Mouse (Mus musculus) liver (tissue): ENCODE data around the gene Tbc1d23.
A peak's percentile ranks its signal among the peaks of the same experiment; 100 is the strongest.
"Not testable (repeated sequence)": the region's sequence is repeated elsewhere in the genome, so short reads cannot be mapped to it uniquely, and the experiment has no call there.

Experiments
- DNase-seq: peaks from one replicate; pipeline ENCODE4 v3.0.0-alpha.2; 2020; ENCODE audit warnings: mixed read lengths

The Tbc1d23 gene

DNA sequence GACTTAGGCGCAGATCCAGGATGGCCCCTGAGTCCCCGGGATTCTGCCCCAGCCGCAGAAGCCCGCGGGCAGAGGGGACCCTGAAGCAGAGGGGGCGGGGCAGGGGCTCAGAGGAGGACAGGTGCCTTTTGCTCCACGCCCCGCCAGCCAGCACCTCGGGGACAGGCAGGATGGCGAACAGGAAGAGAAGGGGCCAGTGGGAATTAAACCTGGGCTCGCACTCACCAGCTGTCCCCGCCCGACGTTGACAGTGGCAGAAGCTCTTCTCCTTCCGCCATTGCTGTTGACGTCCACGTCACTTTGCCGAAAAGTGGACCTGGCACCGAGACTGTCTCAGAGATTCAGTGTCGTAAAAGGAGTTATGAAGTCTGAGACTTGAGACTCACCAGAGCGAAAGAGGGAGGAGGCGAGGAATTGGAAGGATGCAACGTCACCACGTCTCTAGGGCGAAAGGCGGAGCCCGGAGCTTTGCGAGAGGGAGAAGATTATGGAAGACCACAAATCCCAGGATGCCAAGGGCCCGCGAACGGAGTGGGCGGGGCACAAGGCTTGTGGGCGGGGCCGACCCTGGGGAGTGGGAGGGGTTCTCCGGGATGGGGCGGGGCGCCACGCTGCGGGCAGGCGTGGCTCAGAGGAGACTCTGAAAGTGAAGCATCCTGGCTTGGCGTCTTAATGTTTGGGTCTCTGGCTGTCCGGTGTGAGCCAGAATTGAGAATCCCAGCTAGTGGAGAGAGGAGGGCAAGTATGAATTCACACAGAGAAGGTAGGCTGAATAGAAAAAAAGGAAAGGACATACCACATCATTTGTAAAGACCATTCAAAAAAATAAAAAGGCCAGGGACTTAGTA lies at the start of gene Tbc1d23:
TSS of gene Tbc1d23 (minus strand) at position 416 of the 848 bp plus-strand sequence.
- peak; percentile 94 for DNase-seq

DNA sequence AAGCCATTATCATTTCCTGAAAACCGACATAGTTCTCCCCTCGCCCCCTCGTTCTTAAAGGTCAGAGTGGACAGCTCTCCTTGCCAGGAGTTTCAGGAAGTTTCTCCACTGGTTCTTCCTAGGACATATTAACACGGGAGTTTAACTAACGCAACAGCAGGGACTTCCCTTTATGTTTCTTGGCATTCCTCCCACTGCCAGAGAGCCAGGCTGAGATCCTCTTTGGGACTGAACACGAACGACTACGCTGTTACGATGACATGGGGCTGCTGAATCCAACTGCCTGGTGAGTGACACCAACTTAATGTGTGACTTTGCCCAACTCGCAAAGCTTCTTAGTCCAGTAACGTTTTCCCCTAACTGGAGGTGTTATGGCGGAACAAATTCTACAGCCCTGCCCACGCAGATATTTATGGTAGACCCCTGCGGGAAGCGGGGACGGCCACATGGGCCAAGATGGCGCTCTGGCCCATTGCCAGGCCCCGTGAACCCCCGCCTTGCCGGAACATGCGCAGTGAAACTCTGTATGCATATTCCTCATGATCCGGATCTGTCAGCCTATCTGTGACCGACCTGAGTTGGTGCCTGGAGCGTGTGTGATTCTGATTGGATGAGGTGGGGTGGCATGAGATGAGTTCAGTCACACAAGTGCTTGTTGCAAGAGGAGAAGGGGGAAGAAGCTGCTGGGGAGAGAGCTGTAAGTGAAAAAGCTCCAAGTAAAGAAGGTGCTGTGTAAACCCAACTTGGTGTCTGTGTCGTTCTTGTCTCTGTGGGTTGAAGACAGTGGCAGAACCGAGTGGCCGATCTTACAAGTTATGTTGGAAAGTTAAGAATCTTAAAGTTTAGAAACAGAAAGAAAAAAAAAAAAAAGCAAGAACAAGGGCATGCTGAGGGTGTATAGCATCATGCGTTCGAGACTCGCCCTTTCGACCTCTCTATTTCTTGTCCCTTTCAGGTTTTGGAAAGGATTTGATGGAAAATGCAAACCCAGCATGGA lies 49.2 kb upstream of the Tbc1d23 start:
- no peak for DNase-seq

DNA sequence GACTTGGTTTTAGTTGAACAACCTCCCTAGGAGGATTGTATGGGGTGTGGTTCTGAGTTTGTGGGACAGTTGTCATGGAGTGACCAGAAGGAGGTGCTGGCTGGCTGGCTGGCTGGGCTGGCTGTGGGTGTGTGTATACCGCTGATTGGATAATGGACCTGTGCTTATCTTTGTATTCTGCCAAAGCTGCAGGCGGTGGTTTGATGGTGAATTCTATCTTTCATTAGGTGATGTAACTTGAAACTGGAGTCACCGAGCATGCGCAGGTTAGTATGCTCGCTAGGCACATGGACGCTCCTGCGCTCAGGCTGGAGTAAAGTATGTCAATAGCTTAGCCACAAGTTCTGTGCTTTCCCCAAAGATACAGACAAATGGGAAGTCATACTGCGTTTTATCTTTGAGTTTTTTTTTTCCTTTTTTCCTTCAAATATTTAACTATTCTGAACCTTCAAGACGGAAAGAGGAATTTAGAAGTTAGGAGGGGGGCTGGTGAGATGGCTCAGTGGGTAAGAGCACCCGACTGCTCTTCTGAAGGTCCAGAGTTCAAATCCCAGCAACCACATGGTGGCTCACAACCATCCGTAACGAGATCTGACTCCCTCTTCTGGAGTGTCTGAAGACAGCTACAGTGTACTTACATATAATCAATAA lies 47.8 kb upstream of the Tbc1d23 start:
- no peak for DNase-seq

DNA sequence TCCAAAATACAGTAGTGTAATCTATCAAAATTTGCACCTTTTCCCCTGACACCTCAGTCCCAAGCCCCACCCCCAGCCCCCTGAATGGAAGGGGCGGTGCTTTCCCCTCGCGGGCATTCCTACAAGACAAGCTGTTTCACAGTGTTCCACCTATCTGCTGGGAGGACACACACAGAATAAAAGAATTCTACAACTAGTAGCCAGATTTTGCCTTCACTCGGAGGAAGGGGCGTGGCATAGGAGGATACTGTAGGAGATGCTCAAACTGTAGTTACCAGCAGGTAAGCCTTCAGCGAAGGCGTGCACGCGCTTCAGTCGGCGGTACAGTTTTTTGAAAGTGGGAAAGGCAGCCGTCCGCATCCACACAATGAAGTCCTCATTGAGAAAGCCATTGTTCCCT lies 38.4 kb upstream of the Tbc1d23 start:
- DNase-seq: no peak

DNA sequence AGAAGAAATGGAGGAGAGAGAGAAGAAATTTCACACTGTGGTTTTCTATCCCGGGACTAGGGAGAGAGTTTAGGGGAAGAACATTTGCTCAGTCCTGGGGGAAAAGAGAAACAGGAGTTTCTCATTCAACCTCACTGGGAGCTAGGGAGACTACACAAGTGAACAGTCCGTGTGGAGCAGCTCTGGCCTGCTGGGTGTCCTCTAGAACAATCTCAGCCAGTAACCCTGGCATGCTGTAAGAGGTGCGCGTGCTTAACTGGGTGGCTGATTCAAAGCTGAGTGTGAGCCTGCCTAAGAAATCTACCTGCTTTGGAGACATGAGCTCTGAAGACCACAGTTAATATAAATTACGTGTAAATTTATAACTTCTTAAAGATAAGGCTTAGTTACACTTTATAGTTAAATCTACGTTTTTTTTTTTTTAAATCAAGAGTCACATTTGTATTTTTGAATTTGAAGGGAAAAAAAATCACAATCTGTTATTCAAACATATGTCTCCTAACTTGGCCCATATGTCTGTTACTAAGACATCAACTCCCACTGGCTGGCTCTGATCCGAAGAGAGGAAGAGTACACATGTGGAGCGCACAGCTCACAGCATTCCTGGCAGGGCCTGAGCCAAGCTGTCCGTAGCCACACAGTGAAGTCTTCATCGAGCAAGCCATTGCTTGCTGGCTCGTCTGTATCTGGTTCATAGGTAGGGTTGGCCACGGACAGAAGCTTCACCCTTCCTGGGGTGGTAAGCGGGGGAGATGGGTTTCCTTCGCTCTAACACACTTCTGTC lies 36.9 kb upstream of the Tbc1d23 start:
- no peak for DNase-seq

DNA sequence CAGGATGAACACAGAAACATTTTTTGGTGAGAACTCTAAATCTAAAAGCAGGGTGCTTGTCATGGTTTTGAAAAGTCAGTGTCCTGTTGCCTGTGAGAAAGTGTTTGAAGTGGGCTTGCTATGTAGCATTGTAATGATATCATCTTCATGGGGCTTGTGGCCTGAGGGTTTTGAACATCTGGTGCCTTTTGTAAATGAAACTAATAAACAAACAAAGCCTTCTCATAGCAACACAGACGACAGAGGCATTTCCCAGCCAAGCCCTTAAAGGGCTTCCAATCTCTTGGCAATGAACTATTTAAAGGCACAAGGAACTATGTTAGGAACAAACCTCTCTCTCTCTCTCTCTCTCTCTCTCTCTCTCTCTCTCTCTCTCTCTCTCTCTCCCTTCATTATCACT lies 35.8 kb upstream of the Tbc1d23 start:
- DNase-seq: no peak

DNA sequence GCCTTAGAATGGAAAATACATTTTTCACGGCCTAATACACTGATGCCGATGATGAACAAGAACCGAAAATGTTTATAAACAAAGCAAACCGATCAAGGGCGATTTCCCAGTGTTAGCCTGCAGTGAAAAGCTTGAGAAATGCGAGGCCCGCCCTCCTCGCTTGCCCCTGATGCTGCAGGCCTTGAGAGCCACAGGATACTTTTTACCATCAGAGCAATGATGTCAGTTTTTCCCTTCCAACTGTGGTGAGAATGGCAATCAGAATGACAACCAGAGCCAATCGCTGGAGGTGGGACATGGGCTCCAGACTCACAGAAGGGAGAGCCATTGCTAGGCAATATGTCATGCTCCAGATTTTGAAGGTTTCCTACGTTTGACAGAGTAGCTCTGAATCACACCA lies 28.8 kb upstream of the Tbc1d23 start:
- DNase-seq: no peak

DNA sequence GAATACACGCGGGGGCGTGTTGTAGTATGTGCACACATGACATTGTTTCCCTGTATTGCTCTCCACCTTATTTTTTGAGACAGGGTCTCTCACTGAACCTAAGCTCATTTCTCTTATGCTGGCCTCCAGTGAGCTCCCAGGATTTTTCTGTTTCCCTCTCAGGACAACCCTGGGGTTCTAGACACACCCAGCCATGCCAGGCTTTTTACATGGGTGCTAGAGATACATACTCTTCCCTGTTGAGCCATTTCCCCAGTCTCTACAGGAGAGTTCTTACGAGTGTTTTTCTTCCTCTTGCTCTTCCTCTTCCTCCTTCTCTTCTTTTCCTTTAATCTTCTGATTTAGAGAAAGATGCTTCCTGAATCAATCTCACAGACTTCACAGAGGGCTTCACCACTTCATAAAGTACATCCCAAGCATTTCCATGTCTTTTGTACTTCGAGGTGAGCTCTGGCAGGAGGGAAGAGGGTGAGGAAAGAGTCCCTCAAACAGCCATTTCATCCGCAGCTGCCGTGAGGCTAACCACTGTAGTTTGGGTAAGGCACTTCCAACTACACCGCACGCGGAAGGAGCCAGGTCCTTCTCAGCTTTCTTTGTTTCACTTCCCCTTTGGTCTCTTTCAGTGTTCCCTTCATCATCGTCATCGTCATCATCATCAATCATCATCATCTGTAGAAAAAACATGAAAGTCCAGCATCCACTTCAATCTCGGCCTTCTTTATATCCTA lies 28.2 kb upstream of the Tbc1d23 start:
- DNase-seq: no peak

DNA sequence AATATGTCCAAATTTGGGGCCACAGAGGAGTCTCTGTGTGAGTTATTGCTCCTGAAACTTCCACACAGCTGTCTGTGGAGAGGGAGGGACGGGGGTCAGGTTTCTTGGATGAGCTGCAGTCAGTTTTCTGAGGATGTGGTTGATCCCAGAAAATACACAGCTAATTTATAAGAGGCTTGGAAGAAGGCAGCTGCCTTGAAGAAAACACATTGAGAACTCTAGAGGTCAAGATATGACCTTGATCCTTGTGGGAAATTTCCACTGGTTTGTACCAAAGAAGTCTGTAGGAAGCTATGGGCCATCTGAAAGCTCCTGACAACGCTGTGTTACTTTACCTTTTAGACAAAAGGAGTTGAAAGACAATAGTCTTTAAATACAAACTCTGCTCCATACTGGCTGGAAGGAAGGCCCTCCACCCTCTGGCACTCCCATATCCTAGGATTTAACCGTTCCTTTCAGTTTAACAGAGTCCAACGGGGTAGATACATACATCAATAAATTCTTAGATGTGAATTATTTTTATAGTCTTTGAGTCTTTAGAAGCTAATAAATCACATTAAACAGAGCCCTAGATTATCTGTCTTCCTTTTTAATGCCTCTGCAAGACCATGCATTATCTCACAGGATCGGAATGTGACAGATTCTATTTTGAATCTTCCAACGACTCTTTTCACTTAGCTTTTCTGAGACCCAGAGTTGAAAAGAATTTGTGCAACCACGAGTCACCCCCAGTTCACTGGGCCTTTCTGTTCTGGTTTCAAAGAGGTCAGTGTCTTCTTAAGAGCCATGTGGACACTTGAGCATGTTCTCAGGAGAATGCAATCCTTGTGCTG lies 20.5 kb upstream of the Tbc1d23 start:
- DNase-seq: no peak

DNA sequence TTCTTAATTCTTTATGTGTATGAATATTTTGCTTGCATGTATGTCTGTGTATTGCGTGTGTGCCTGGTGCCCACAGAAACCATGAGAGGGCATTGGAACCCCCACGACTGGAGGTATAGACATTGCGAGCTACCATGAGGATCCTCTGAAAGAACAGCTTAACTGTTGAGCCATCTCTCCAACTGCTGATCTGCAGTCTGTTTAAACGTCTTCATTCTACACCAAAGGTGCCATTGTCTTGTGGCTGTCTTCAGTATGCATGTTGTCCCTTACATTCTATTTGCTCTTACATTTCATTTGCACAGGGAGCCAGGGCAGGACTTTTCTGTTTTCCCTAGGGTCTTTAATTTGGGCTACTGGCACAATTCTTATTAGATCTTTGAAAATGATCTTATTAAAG lies 19.7 kb upstream of the Tbc1d23 start:
- no peak for DNase-seq

DNA sequence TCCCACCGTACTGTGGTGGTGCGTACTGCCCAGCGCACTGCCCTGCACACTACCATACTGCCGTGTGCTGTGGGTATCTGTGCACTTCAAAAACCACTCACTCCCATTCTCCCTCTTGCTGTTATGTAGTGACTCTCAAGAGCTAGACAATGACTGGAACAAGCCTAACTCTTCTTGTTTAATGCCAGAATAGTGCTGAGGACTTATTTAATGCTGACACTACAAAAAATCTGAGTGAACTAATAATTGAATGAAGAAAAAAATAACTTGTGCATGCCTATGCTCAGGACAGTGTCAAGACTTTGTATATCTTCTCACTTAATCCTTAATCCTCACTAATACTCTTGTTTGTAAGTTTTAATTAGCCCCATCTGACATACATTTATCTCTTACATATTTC lies 16.2 kb upstream of the Tbc1d23 start:
- no peak for DNase-seq

DNA sequence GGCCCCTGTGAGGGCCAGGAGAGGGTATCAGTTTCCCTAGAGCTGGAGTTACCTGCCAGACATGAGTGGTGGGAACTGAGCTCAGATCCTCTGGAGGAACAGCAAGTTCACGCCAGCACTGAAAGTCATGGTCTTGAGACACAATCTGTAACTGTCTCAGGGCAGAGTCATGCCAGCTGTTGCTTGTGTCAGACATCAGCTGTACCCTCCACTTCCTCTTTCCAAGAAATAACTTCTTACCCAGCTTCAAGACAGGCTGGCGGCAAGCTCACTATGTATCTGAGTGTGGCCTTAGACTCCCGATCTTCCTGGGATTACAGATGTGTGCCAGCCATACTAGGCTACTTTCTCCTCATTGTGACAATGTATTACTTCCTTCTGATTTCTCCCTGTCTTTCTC lies 15.3 kb upstream of the Tbc1d23 start:
- DNase-seq: no peak

DNA sequence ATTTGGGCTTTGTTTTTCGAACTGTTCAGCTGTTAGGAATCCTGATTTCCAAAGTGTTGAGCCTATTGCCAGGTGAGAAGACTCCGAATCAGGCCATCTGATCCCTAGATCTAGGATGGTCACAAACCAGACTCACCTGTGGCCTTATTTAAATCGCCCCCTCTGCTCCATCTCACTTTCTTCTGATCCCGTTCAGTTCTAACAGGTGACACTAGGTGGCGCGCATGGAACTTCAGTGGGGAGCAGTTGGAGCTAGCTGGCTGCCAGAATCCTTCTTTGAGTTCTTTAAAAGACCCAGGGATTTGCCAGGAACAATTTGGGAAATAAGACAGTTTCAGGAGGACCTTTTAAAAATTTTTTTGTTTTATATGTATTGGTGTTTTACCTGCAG lies 12.5 kb upstream of the Tbc1d23 start:
- peak; percentile 71 for DNase-seq

DNA sequence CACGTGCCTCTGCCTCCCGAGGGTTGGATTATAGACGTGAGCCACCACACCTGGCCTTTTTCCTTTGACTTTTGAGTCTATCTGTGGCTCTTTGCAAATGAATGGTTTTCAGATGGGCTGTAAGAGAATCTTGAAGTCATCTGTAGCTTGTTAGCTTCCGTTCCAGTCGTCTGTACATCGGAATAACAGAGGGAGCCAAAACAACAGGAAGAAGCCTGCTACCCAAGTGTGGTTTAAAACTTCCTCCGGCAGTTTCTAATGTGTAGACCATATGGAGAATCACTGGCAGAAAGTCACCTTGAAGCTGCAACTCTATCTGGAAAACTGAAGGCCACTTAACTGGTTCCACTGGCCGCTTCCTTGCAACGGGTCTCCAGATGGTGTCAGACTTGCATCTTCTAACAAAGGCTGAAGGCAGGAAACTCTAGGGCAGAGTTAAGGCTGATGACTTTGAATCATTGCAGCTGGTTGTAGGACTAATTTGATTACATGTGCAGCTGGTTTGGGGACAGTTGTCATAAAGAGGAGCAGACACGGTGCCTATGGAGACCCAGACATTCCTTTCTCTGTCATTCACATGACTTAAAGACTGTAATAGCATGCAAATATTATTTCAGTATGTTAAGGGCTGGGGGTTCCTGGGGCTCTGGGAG lies 12.0 kb upstream of the Tbc1d23 start:
- DNase-seq: no peak

DNA sequence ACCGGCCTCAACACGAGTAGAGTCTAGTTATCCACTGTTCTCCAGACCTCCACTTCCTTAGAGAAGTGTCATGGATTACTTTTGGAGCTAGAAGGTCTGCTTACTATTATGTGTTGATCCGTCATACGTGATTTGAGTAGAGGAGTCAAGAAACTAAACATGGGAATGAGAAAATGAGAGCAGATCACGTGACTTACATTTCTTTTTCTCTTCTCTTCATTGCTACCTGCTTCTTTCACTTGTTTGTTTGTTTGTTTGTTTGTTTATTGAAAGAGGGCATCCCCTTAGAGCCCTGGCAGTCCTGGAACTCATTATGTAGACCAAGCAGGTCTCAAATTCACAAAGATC lies 11.5 kb upstream of the Tbc1d23 start:
- DNase-seq: no peak

DNA sequence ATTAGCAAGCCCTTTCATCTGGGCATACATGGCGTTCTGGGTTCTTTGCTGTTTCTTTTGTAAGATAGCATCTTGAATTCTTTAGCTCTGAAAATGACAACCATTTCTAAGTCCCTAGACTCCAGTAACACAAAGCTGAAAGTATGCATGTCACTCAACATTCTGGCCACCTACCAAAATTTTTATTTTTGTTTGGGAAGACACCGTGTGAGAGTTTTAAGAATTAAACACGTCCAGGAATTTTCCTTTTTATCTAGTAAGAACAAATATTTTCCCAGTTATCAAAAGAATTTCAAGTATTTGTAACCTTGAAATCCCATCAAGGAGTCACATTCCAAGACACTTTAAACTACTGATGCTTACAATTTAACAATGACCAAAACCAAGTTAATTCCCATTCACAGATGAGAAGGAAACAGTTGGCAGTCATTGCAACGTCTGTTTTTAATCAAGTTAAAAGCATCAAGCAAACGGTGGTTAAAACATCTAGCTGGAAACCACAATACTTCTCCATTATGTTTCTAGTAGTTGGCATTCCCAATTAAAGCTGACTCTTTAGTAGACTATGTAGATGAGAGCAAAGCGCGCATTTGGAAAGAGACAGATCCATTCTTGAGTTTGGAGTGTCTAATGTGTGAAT lies 4.7 kb upstream of the Tbc1d23 start:
- no peak for DNase-seq

DNA sequence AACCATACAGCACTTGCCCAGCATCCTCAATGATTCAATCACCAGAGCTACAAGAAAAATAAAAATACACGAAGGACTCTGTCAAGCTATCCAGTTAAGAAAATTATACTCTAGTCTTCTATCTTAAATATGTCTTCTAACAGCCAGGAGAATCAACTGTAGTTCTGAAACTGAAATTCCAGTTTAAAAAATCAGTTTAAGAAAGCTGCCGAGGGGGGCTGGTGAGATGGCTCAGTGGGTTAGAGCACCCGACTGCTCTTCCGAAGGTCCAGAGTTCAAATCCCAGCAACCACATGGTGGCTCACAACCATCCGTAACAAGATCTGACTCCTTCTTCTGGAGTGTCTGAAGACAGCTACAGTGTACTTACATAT lies 620 bp upstream of the Tbc1d23 start:
- not testable (repeated sequence) for DNase-seq

DNA sequence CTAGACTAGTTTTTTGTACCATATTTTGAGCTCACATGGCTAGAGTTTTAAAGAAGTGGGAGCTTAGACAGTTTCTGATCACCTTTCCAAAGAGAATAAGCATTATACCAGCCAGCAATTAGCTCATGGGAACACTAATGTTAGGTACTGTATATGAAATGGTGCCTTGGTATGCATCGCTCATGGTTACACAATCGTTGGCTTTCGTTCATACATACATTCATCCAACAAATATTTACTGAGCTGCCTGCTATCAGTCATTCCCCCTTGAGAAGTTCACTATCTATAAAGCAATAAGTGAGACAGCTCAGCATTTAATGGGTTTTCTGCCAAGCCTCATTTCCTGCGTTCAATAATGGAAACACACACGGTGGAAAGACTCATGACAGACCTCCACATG lies 4.9 kb downstream of the Tbc1d23 start:
- DNase-seq: no peak

DNA sequence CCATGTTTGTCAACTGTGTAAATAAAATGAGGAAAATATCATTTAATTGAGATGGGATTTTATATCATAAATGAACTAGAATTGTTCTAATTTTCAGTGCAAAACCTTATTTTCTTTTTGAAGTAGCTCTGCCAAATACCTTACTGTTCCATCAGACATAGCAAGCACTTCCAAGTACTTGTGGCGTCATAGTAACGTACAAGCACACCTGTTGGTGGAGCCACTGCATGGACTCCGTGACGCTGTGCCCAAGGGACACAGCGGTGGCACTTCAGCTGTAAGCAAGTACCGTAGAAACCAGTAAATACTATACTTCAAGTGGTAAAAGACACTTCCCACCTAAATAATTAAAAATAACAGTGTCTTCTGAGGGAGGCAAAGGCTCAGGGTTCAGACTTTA lies 10.9 kb downstream of the Tbc1d23 start:
- DNase-seq: no peak

DNA sequence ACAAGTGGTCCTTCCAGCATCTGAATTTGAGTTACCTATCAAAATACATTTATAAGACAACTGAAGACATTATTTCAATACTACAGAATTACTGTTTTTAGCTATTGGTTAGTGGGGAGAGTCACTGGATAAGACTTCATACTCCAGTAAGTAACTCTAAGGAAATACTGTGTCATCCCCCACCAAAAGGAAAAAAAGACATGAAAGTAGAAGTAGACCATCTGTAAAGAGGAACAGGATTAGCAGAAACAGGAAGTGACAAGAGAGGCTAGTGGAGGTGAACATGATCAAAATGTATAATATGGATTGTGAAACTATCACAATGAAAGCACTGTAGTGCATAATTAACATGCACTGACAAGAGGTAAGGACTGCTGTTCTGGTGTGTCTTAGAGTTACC lies 15.3 kb downstream of the Tbc1d23 start:
- no peak for DNase-seq
